Mouse (Mus musculus): ENCODE measurements around the gene Sval3.

The Sval3 gene

GRCm38 (mm10) chr6:41967840-41968239 lies at the start of gene Sval3:
Gene Sval3, plus strand, starts transcription at chr6:41968140.
- DNase-seq (ENCODE audit: extremely low spot score, low read depth, low spot score): no peak

GRCm38 (mm10) chr6:41951330-41951729 lies 16.6 kb upstream of the Sval3 start, which contains the start of gene Sval1:
Gene Sval1, plus strand, starts transcription at chr6:41951630.
- DNase-seq (ENCODE audit: extremely low spot score, low read depth, low spot score): no peak

Data from hindlimb bud, embryonic 11.5 days (tissue).